Mouse (Mus musculus): Measurements from ENCODE around the gene Lrrc10.
"Not testable (repeated sequence)": the region's sequence is repeated elsewhere in the genome, so short reads cannot be mapped to it uniquely, and the experiment has no call there.

Lrrc10 gene

DNA sequence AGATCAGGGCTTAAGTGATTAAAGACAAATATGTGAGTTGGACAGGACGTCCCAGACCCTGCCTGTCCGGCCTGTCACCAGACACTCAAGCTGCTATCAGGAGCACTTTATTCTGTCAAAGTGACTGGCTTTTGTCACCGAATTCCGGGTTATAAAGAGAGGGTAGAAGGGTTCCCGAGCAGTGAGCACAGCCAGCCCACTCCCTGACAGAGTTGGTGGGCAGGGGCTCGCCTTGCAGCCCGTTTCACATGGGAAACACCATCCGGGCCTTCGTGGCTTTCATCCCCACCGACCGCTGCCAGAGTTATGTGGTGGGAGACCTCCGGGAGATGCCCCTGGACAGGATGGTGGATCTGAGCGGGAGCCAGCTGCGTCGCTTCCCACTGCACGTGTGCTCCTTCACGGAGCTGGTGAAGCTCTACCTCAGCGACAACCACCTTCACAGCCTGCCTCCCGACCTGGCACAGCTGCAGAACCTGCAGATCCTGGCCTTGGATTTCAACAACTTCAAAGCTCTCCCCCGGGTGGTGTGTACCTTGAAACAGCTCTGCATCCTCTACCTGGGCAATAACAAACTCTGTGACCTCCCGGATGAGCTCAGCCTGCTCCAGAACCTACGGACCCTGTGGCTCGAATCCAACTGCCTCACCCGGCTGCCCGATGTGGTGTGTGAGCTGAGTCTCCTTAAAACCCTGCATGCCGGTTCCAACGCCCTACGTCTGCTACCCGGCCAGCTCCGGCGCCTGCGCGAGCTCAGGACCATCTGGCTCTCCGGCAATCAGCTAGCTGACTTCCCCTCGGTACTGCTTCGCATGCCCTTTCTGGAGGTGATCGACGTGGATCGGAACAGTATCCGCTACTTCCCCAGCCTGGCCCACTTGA, at the start of gene Lrrc10:
Lrrc10 (plus strand) TSS at position 167 of the 882 bp plus-strand sequence.
- DNase-seq = no peak

DNA sequence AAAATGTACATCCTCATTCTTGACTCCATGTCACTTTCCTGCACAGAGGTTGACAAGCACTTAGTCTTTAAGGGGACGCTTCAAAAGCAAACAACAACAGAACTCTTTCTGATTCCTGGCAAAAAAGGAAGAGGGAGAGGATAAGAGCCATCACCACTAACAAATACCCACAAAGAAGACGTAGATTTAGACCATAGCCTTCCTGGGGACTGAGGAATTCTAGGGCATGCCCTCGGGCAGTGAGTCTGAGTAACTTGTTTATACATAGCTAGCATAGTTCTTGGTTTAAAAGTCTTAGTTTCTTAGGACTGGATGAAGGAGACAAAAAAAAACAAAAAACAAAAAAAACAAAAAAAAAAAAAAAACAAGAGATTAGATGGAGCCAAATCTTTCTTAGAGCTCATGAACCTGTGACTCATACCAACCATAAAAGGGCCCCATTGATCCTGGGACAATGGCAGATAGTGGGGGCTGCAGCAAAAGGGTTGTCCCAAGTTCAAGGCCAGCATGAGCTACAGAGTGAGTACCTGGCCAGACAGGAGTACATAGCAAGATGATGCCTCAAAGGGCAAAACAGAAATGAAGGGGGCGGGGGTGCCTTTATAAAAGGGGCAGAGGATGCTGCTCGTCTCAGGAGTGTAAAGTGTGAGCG, 49.4 kb upstream of the Lrrc10 start:
- DNase-seq = peak; percentile 18

DNA sequence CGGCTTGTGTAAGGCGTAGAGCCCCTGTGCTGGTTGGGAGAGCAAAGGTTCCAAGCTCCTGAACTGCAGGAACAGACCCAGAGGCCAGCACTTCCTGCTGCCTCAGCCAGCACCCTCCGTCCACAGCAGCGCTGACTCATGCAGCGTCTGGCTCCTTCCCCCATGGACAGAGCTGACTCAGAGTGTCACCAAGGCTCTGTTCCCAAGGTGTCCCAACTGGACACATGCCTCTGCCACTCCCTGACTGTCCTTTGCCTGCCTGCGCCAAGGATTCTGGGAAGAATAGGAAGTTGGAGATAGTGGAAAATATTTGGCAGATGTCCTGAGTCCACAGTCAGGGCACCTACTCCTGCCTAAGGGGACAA, 48.9 kb upstream of the Lrrc10 start:
- peak; percentile 78 for DNase-seq

DNA sequence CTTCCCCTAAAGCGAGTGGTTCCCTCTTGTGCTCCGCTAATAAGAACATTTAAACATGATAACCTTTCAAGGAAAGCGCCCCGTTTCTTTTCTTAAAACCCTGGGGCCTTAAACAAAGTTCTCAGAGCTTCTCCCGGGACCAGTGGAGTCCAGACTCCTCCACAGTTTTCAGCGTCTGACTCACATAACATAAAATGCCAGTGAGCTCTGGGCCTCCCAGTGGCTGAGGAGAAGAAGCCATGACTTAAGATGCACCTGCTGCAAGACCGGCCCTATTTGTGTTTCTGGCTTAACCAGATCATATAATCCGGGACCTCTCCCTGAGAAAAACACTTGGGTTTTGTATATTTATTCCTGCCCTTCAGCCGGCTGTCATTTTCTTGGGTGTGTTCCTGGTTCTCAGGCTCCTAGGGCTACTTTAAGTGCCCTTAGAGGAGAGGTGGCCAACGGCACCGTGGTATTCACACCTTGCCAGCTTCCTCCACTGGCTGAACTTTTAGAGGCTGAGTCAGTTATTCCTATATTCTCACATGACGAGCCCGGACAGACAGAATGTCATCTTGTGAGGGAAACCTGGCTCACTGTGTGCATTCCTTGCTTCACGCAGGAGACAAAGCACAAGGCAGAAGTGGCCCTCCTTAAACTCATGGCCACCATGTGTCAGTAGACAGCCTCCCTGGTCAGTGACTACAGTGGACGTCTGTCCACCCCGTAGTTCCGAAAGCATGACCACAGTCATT, 46.3 kb upstream of the Lrrc10 start:
- DNase-seq = no peak

DNA sequence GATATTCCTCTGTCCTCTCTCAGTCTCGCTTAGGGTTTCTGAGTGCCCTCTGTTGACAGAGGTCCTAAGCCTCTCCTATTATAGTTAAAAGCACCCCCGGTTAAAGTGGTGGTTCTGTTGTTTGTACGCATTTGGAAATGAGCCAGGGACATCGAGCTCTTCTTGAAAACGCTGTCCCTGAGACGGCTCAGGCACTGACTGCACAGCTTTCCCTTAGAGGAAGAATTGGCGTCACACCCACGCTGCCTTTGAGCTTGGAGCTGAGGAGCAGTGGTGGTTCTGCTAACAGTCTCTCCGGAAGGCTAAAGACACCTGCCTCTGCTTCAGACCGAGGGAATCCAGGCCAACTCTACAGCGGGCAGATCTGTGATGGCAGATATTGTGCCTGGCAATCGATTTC, 44.2 kb upstream of the Lrrc10 start:
- no peak for DNase-seq

DNA sequence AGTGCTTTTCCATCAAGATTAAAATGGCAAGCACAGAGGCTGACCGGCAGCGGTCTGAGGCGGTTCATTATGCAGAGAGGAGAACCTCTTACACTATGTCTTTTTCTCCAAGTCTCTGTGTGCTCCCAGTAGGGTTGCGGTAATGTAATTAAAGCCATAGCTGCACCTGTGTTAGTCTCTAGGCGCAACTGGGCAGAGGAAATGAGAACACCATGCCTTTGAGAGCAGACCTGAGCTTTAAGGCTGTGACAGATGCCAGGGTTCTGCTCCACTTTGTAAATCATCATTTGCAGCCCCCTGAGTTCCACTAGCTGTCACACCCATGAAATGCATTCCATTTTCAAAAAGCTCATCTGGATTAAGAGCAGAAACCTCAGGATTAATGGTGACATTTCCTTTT, 40.4 kb upstream of the Lrrc10 start:
- DNase-seq = no peak

DNA sequence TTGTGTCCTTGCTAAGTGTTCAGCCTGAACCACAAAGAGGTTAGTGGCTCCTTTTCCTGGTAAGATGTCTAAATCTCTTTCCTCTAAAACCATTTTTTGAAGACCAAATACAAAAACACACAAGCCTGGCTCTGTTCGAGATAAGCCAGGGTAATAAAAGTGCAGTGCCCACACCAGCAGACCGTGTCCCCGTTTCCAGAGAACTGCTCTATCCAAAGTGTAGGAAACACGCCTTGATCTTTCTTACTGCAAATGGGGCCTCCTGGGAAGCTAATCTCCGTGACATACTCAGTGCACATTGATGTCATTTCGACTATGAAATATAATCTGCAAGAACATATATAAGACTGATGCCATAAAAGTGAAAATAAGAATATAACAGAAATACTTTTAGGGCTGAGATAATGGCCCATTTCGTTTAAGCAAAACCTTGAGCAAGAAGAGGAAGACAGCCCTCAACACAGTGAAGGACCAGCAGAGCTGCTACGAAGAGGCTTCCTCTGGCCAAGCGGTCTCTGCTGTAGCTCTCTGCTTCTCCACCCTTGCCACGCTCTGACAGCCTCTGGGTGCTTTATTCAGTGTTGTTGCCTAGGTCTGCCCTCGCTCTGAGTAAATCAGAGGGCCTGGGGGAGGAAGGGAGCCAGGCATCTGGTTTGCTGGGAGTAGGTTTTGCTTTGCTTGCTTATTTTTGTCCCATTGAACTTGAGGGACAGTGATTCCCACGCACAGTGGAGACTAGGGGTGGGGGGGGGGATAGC, 39.3 kb upstream of the Lrrc10 start:
- no peak for DNase-seq

DNA sequence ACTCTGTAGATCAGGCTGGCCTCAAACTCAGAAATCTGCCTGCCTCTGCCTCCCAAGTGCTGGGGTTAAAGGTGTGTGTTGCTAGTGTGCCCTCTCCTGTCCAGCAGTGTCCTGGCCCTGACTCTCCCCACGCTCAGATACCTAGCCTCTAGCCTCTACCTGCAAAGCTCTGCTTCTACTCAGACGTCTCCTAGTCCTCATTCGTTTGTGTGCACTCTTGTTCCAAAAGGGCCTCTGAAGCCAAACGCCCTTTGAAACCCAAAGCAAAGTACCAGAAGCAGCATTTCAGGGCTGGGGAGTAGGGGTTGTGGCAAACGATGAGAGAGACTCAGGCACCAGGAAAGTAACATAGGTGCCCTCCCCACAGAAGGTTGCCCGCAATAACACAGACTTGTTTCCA, 35.5 kb upstream of the Lrrc10 start:
- no peak for DNase-seq

DNA sequence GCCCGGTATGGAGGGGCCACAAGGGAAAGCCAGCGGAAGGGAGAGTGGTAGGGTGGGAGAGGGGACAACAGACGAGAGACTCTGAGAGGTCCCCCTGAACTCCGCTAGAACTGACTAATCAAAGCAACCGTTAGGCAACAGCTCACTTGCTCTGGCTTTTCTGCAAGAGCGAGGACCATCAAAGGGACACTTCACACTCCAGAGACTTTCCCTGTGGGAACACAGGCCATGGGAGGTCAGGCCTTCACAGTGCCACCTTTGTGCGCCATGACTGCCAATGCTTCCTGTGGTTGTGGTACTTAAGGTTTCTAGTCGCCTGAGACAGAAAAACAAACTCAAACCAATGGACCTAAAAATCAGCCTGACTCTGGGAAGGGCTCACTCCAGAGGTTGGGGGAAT, 34.1 kb upstream of the Lrrc10 start:
- no peak for DNase-seq

DNA sequence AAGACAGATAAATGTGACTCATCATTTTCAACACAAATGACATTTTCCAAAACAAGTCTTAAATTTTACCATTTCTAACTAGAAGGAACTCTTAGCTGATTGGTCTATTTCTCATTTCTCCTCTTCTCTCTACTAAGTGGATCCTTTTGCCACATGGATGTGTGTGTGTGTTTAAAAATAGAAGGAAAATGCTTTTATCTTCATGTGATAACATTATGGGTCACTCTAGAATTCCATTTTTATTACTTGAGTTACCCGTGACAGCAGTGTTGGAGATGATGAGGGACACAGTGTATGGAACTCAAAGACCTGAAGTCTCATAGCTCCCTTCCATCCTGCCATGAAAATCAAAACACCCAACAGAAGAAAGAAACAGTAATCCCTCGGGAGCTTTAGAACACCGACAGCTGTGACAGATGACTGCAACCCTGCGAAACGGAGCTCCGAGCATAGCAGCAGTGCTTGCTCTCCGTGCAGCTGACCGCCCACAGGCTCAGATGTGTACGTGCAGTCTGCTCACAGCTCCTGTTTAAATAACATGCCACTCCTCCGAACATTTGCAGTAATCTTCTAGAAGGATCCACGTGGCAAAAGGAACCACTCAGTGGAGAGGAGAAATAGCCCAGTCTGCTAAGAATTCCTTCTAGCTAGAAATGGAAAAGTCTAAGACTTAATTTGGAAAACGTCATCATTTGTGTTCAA, 31.3 kb upstream of the Lrrc10 start:
- no peak for DNase-seq

DNA sequence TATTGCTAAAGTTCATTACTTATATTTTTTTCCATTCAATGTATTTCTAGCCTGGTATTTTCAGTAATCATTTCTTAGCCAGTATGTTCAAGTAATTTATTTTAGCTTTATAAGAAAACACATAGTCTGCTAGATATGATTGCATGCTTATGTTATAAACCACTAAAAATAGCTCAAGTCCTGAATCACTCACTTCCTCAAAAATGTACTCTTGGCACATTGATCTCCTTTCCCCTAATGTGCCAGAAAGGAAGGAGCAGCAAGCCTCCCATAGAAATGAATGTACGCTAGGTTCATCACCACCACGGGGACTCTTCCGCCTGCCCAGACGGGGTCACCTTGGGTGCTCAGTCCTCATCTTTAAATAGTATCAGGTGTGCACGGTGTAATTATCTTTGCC, 30.6 kb upstream of the Lrrc10 start:
- no peak for DNase-seq

DNA sequence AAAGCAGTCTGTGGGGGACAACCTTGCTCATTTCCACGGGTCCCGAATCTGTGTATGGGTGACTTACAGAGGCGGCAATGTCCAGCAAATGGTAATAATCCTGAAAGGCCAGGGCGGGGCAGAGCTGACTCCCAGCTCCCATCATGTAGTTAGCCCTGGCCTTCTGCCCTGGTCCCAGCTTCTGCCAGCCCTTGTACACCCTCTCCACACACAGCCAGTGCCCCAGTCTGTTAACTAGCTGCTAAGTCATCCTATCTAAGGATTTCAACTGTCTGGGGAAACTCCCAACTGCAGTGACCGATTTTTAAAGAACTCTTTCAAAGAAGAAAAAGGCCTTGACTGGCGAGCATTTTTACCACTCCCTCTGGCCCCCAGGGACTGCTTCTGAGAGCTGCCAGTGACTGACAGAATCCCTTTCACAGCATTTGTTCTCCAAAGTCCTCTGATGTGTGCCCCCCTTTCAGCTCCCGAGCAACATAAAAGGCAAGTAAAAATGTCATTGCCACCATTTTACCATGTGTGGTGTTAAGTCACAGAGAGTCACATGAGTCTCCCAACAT, 26.8 kb upstream of the Lrrc10 start:
- DNase-seq = no peak

DNA sequence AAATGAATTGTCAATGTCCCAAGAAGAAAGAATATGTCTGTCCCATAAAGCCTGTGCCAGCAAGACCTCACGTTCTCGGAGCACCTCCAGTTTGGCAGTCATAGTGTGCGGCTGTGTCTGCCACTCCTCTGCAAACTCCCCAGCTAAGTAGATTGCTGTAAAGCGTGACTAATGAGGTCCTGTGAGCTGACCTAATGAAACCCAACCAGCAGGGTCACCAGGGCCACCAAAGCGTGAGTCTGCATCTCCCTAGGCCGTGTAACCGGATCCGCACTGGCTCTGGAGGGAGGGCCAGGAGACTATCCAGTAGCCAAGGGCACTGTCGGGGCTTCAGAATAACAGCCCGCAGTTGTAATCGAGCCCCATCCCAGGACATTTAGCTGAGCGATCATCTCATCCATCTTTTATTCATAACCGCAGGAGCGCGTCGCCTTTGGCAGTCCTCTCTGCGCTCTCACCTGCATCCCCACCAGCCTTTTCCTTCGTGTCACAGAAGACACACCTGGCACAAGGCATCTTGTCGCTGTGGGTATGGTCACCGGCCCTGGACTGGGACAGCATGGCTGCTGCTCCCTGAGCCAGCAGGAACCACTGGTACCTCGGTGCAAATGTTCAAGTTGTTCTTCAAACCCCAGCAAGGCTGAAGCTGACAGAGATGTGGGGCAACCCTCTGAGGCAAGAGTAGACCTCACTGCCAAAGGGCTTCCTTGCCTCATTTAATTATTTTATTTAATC, 24.0 kb upstream of the Lrrc10 start:
- no peak for DNase-seq

DNA sequence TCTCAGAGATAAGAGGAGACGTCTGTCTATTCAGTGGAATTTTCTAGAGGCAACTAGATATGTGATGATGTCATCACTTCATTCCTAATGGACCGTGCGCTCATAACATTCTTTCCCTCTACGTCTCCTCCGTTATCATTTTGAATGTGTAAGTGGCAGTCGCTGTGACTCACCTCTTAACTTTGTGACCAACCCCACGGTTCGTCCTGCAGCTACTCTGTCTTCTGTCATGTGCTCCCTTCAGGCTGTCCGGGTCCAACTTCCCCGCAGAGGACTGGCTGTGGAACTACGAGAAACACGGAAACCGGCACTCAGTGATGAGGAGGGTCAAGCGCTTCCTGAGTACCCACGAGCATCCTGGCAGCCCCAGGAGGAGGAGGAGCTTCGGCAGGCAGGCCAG, 21.4 kb upstream of the Lrrc10 start:
- DNase-seq = no peak

DNA sequence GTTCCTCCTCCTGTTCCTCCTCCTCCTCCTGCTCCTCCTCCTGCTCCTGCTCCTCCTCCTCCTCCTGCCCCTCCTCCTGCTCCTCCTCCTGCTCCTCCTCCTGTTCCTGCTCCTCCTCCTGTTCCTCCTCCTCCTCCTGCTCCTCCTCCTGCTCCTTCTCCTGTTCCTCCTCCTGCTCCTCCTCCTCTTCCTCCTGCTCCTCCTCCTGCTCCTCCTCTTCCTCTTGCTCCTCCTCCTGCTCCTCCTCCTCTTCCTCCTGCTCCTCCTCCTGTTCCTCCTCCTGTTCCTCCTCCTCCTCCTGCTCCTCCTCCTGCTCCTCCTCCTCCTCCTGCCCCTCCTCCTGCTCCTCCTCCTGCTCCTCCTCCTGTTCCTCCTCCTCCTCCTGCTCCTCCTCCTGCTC, 19.4 kb upstream of the Lrrc10 start:
- not testable (repeated sequence) for DNase-seq

DNA sequence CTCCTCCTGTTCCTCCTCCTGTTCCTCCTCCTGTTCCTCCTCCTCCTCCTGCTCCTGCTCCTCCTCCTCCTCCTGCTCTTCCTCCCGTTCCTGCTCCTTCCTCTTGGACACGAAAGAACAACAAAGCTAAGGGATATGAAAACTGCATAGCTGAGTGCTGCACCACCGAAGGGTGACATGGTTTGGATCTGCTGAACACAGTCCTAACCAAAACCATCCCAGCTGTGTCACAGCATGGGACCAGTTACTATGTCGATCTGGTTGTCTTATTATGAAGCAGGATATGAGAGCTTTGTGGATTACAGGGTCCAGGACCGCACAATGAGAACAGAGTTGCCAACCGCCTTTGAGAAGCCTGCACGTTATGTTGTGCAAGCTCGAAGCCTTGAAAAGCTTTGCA, 19.0 kb upstream of the Lrrc10 start:
- no peak for DNase-seq

DNA sequence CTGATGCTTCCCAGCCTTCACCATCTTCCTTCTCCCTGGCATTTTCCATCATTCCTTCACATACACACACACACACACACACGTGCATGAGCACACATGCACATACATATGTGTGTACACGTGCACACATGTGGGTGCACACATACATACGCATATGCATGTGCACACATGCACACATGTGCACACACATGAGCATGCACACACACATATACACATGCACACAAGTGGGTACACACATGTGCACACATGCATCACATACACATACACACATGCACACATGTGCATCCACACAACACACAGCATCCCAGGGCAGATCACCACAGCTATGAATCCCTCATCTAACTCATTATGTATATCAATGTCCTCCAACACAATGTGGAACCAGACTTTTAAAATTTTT, 14.0 kb upstream of the Lrrc10 start:
- DNase-seq = no peak

DNA sequence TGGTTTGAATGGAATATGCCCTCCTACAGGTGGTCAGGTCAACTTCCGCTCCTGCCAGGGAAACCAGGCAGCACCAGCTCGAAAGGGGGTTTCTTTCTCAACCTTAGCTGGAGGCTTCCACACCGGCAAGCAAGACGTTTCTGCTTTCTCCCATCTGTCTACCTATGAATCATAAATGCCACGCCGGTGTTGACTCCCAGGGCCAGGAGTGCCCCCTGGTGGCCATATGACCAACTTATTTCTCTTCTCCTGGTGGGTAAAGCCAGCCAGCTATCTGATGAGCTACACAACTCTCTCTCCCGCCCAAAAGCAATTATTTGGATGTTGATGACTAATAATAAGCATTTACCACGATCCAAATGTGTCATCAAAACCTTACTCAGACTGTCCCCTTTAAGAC, 11.4 kb upstream of the Lrrc10 start:
- DNase-seq = peak; percentile 91

DNA sequence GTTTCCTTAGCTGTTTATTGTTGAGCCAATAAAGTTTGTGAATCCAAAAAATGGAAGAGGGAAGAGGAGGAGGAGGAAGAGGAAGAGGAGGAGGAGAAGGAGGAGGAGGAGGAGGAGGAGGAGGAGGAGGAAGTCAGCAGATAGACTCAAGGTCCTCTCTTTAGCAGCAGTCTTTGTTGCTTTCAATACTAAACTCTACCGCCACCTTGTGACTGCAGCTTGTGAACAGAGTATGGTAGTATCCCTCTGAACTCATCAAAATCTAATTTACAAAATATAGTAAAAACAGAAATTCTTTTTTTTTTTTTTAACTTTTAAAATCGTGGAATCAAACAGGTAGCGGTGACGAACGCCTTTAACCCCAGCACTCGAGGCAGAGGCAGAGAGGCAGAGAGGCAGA, 4.8 kb upstream of the Lrrc10 start:
- peak; percentile 35 for DNase-seq

DNA sequence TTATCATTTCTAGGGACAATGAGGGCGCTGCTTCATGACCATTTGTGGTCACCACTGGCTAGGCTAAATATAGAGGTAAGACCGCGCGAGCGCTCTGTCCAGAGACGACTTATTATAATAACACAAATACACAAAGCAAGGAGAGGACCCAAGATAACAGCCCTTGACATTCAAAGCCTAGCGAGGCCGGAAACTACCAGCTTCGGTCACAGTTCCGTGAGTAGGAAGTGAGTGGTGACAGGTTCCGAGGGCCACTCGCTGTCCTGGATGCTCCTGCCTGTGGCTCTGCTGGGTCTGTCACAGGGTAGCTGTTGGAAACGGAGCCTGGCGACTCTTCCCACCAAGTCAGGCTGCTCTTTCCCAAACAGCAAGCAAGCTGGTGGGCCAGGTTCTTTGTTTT, 2.8 kb upstream of the Lrrc10 start:
- peak; percentile 10 for DNase-seq

DNA sequence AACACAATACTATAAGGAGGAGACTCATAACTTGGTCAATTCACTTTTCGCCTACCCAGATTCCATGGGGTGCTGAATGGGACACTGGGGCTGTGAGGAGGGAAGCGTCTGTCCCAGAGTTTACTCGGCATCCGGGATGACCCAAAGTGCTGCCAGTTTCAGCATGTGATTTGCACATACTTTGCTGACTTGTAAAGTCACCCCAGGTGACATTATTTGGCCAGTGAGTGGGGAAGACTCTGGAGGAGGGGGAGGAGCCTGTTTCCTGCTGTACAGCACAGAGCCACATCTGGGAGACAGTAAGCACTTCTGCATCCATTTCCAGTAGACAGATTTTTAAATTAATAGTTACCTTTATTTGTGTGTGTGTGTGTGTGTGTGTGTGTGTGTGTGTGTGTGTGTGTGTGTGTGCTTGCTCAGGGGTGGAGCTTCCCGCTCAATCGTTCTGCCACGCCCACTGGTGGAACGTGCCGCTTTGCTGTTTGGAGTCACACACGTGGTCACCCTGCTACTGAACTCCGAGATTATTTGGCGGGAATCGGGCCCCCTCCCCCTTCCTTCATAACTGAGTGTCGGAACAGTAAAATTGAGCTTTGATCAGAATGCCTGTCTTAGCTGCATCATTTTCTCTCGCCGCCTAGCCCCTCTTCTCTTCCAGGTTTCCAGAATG, 1.5 kb upstream of the Lrrc10 start:
- DNase-seq = peak; percentile 12
